Mouse (Mus musculus) bone marrow, adult 2 months (tissue): ENCODE measurements around the gene Speer4e.
"Not testable (repeated sequence)": the region's sequence is repeated elsewhere in the genome, so short reads cannot be mapped to it uniquely, and the experiment has no call there.

Source experiments
- CTCF ChIP-seq: fragments of 200-500 bp; IDR thresholded peaks from 2 replicates; pipeline ENCODE4 v1.5.1; 2011; ENCODE audit warnings: low read length, control low read depth; ENCODE audit not compliant: control insufficient read depth, insufficient read depth
- POLR2A ChIP-seq: fragments of 200-500 bp; IDR thresholded peaks from 2 replicates; pipeline ENCODE4 v1.6.1; 2011; ENCODE audit warnings: low read depth, mild to moderate bottlenecking, control low read depth, low read length, borderline replicate concordance; ENCODE audit not compliant: control insufficient read depth

GRCm38 (mm10) chr5:14914799-14915198, 23.4 kb downstream of the Speer4e start, which contains the start of gene Gm9758:
- not testable (repeated sequence) for TF ChIP-seq POLR2A, CTCF
